Mouse (Mus musculus): ENCODE data around the gene Grm6.

DNA sequence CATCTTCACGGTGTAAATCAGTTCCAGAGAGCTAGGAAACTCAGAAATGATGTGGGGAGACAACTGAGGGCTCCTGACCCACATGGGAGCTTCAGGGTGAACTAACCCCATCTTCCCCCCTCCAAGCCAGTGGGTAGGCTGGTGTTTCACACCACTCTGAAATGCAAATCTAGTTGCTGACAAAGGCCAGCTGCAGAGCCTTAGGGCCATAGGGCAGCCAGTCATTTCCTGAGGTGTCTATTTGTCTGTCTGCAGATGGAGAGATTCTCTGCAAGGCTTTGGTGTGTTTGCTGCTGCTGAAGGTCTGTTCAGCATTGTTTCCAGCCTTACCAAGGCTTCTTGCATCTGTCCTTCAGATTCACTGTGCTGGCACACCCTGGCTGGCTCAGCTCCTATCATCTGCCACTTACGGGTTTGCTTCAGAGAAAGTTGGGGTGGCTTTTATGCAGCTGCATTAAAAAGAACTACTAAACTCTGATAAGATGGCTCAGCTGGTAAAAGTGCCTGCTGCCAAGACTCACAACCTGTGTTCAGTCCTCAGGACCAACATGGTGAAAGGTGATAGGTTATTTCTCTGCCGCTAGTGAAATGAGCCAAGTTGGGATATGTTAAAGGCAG is 1.9 kb upstream of the Grm6 start:
- TF ChIP-seq HCFC1 (IDR thresholded peaks at IDR 0.05; ENCODE audit: low read depth, low read length) (no peak; the same call in 1 of the 2 replicates), POLR2A (IDR thresholded peaks at IDR 0.05; ENCODE audit: low read depth, low read length) (peak; percentile 33; the same call in 1 of the 2 replicates)

Measured in CH12.LX (cell line).